Mouse (Mus musculus): ENCODE data around the gene Syne1.

DNA sequence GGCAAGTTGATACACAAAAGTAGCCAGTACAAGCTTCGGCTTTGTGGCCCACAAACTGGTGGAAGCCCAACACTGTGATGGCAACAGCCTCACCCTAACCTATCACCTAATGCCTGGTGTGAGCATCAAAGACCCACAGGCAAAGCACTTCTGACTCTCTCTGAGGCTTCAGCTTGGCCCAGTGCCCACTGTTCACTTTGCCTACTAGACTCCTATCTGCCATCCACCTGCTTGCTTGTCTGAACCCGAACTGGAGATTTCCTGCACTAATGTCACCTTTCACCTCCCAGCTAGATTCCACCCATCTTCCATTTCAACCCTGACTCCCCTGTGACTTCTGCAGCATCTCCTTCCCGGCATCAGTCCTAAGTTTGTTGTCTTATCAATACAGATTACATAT, 47.4 kb downstream of the Syne1 start:
- TF ChIP-seq USF1 (IDR thresholded peaks at IDR 0.05; ENCODE audit: low read depth): no peak
- no peak for TF ChIP-seq MAX (IDR thresholded peaks at IDR 0.05; ENCODE audit: low read depth)
- no peak for TF ChIP-seq TCF12 (IDR thresholded peaks at IDR 0.05; ENCODE audit: insufficient read depth, poor library complexity, severe bottlenecking)
- no peak for TF ChIP-seq POLR2A (IDR thresholded peaks at IDR 0.05; ENCODE audit: insufficient read length, low read depth)
- TF ChIP-seq CEBPB (IDR thresholded peaks at IDR 0.05; ENCODE audit: insufficient read depth, poor library complexity, severe bottlenecking): no peak
- no peak for TF ChIP-seq SRF (IDR thresholded peaks at IDR 0.05; ENCODE audit: control insufficient read depth, insufficient read length, low read depth)
- no peak for TF ChIP-seq POLR2AphosphoS2 (IDR thresholded peaks at IDR 0.05; ENCODE audit: insufficient read length, low read depth)
- TF ChIP-seq MYOG (IDR thresholded peaks at IDR 0.05; ENCODE audit: control insufficient read depth in 1 of 3, insufficient read depth in 1 of 3, insufficient read length in 2 of 3, low read depth in 2 of 3): no peak
- TF ChIP-seq MYOD1 (IDR thresholded peaks at IDR 0.05; ENCODE audit: control insufficient read depth in 1 of 3, insufficient read length in 2 of 3, low read depth in 2 of 3): no peak
- TF ChIP-seq E2F4 (IDR thresholded peaks at IDR 0.05; ENCODE audit: insufficient read depth): no peak
- no peak for TF ChIP-seq TCF3 (IDR thresholded peaks at IDR 0.05; ENCODE audit: insufficient read length, low read depth)

Data from myocyte (in vitro differentiated cells).